ENCODE assay signal across 10 mouse cellular contexts in genomic region chr11:118348419-118348818, GRCm38 (mm10). TPM values are rescaled to one million over a fixed set of nuclear protein-coding genes. Genes with fewer than 3 reads are reported as not detected.
DNase-seq lines count a peak whose midpoint lies in the region; ATAC-seq and TF ChIP-seq lines count a peak whose summit lies in the region.
"Had no signal": no experiment of that assay in that cellular context is flagged by ENCODE, and none has a peak within 500 bp of the region (broad histone marks: within the 10 kb centered on the region; RNA-seq: fewer than 3 reads in every experiment).

No protein-coding gene starts in this region.

- no peaks in the 10 kb centered on the region for H3K9me3 ChIP-seq in lung, postnatal 0 days (ENCODE audit: low read length)
- H3K9me3 ChIP-seq in liver, embryonic 15.5 days (replicated peaks) = no peaks in the 10 kb centered on the region

- peaks cover 18% of the 10 kb centered on the region for H3K4me1 ChIP-seq in lung, postnatal 0 days (ENCODE audit: insufficient read depth, low read depth, low read length)
- H3K4me1 ChIP-seq in liver, embryonic 15.5 days (replicated peaks) = peaks cover 12% of the 10 kb centered on the region; the same call in 1 of the 2 replicates

- peak overlapping the region; percentile 28 for H3K4me3 ChIP-seq in gastrocnemius, adult 2 months
- no peak overlapping the region for H3K4me3 ChIP-seq in lung, postnatal 0 days (ENCODE audit: low read depth, low read length)
- no peak overlapping the region for H3K4me3 ChIP-seq in liver, embryonic 15.5 days (replicated peaks)

- no peak overlapping the region for H3K4me2 ChIP-seq in lung, postnatal 0 days (replicated peaks; ENCODE audit: low read depth, low read length)
- no peak overlapping the region for H3K4me2 ChIP-seq in liver, embryonic 15.5 days

- intact Hi-C loops in gastrocnemius, adult 2 months (cut with DNase I) = no loop called here

- no peaks in the 10 kb centered on the region for H3K36me3 ChIP-seq in lung, postnatal 0 days (ENCODE audit: insufficient read depth, low read length)
- no peaks in the 10 kb centered on the region for H3K36me3 ChIP-seq in liver, embryonic 15.5 days (replicated peaks)

- TF ChIP-seq CTCF in gastrocnemius, adult 2 months (IDR thresholded peaks at IDR 0.05) = no peak
- TF ChIP-seq CTCF in lung, postnatal 0 days (IDR thresholded peaks at IDR 0.05) = no peak

- 46% methylated on average over 3 of the region's 3 CpGs for WGBS in lung, postnatal 0 days
- 15% methylated on average over 3 of the region's 3 CpGs for WGBS in liver, embryonic 15.5 days (ENCODE audit: insufficient replicate concordance)

- H3K27ac ChIP-seq in gastrocnemius, adult 2 months = peak overlapping the region; percentile 77
- H3K27ac ChIP-seq in lung, postnatal 0 days (ENCODE audit: low read length) = peak overlapping the region; percentile 28; the same call in 1 of the 2 replicates
- H3K27ac ChIP-seq in liver, embryonic 15.5 days (replicated peaks) = 0 out of 2 replicates have a peak overlapping the region, but pooled peaks have one; percentile 38

- no peaks in the 10 kb centered on the region for H3K27me3 ChIP-seq in lung, postnatal 0 days (replicated peaks; ENCODE audit: insufficient read depth, low read length)
- H3K27me3 ChIP-seq in liver, embryonic 15.5 days = peaks cover 7% of the 10 kb centered on the region

- no peak for TF ChIP-seq EP300 in lung, postnatal 0 days (IDR thresholded peaks at IDR 0.05)

- H3K9ac ChIP-seq in lung, postnatal 0 days (replicated peaks; ENCODE audit: low read depth) = no peak overlapping the region
- no peak overlapping the region for H3K9ac ChIP-seq in liver, embryonic 15.5 days

- no peak for ATAC-seq in lung, postnatal 0 days
- ATAC-seq in liver, embryonic 15.5 days (ENCODE audit: insufficient read depth) = no peak

- DNase-seq in gastrocnemius, adult 2 months = no peak
- no peak for DNase-seq in gastrocnemius, adult 18-20 months (ENCODE audit: low spot score)
- DNase-seq in lung, postnatal 0 days (ENCODE audit: low spot score) = no peak
- no peak for DNase-seq in lung, postnatal 10 days
- peak; percentile 72 to 79 for DNase-seq in thymus, postnatal 10 days (ENCODE audit: low spot score in 2 of 2)
- no peak for DNase-seq in adrenal gland, adult 2 months
- DNase-seq in retina, embryonic 14.5 days (ENCODE audit: low spot score) = no peak
- DNase-seq: adrenal gland, postnatal 25 days had no signal

RNA-seq across cellular contexts. Expression of gene Cep295nl, which starts 6.1 kb away (rescaled TPM):
- total RNA-seq in gastrocnemius, adult 2 months (2021) = 1 to 10 TPM; 1.0 to 1.1 TPM
- under 1 TPM; 0.52 to 0.73 TPM for total RNA-seq in gastrocnemius, adult 18-20 months (2021)
- polyA plus RNA-seq in lung, postnatal 0 days (2015; fragmentation: Nextera tagmentation; extraction: Ambion mirVana) = 0.44 and 0.88 TPM in 2 replicates
- not detected in 2 replicates for polyA plus RNA-seq in liver, embryonic 15.5 days (2015; fragmentation: Nextera tagmentation; extraction: Ambion mirVana)
- under 1 TPM; 0.46 to 0.93 TPM for total RNA-seq in adrenal gland, adult 2 months (2021)
- 0.12 TPM in 1 of 2 replicates, not detected in the other for polyA plus RNA-seq in adrenal gland, adult 2 months (2012; rRNA removed)
- polyA plus RNA-seq: liver, embryonic 16.5 days had no signal

RNA-seq across cellular contexts. Expression of gene Timp2, which starts 7.1 kb away (rescaled TPM):
- 100 to 1,000 TPM in 1 of 2 experiments, 10 to 100 TPM in 1; 70.1 to 115 TPM for total RNA-seq in gastrocnemius, adult 2 months (2021)
- 10 to 100 TPM; 65.4 to 89.1 TPM for total RNA-seq in gastrocnemius, adult 18-20 months (2021)
- polyA plus RNA-seq in lung, postnatal 0 days (2015; fragmentation: Nextera tagmentation; extraction: Ambion mirVana) = 105 and 107 TPM in 2 replicates
- polyA plus RNA-seq in liver, embryonic 15.5 days (2015; fragmentation: Nextera tagmentation; extraction: Ambion mirVana) = 5.8 and 5.9 TPM in 2 replicates
- 100 to 1,000 TPM in 1 of 2 experiments, 10 to 100 TPM in 1; 89.7 to 198 TPM for total RNA-seq in adrenal gland, adult 2 months (2021)
- polyA plus RNA-seq in adrenal gland, adult 2 months (2012; rRNA removed) = 79.4 and 126 TPM in 2 replicates

RNA-seq across cellular contexts. Expression of gene Lgals3bp, which starts 53.5 kb away (rescaled TPM):
- 10 to 100 TPM; 12.0 to 17.0 TPM for total RNA-seq in gastrocnemius, adult 2 months (2021)
- 10 to 100 TPM; 15.8 to 17.1 TPM for total RNA-seq in gastrocnemius, adult 18-20 months (2021)
- polyA plus RNA-seq in lung, postnatal 0 days (2015; fragmentation: Nextera tagmentation; extraction: Ambion mirVana) = 30.8 and 44.3 TPM in 2 replicates
- 42.7 and 43.9 TPM in 2 replicates for polyA plus RNA-seq in liver, embryonic 15.5 days (2015; fragmentation: Nextera tagmentation; extraction: Ambion mirVana)
- 100 to 1,000 TPM in 1 of 2 experiments, 10 to 100 TPM in 1; 92.7 to 160 TPM for total RNA-seq in adrenal gland, adult 2 months (2021)
- 336 and 430 TPM in 2 replicates for polyA plus RNA-seq in adrenal gland, adult 2 months (2012; rRNA removed)

RNA-seq across cellular contexts. Expression of gene Usp36, which starts 58.4 kb away (rescaled TPM):
- total RNA-seq in gastrocnemius, adult 2 months (2021) = 10 to 100 TPM; 15.7 to 17.4 TPM
- total RNA-seq in gastrocnemius, adult 18-20 months (2021) = 10 to 100 TPM; 12.9 to 14.1 TPM
- polyA plus RNA-seq in lung, postnatal 0 days (2015; fragmentation: Nextera tagmentation; extraction: Ambion mirVana) = 10.5 and 11.8 TPM in 2 replicates
- 5.9 and 6.6 TPM in 2 replicates for polyA plus RNA-seq in liver, embryonic 15.5 days (2015; fragmentation: Nextera tagmentation; extraction: Ambion mirVana)
- 10 to 100 TPM; 18.7 to 26.2 TPM for total RNA-seq in adrenal gland, adult 2 months (2021)
- polyA plus RNA-seq in adrenal gland, adult 2 months (2012; rRNA removed) = 21.4 and 22.4 TPM in 2 replicates

Comparison
In these comparisons a context has a peak if more than half of its experiments do, and no peak if none do; other contexts are left out.
1. DNase-seq: peak in thymus, postnatal 10 days (2 of 2); none in gastrocnemius, adult 2 months (single experiment), gastrocnemius, adult 18-20 months (single experiment), lung, postnatal 0 days (single experiment), lung, postnatal 10 days (single experiment), adrenal gland, adult 2 months (single experiment) and retina, embryonic 14.5 days (single experiment).
2. RNA of gene Lgals3bp, which starts 53.5 kb away (total RNA-seq): 92.7 to 160 TPM in adrenal gland, adult 2 months; 15.8 to 17.1 TPM in gastrocnemius, adult 18-20 months and 12.0 to 17.0 TPM in gastrocnemius, adult 2 months; every median in the first group is over 4 times any median in the second.
3. Peak in every context shown above with its lines, with median percentiles within 50 percentile points of each other: H3K27ac ChIP-seq.